Mouse (Mus musculus): ENCODE measurements around the gene Cd160. TPM values are rescaled to one million over a fixed set of nuclear protein-coding genes. Genes with fewer than 3 reads are reported as not detected.

The Cd160 gene
- polyA plus RNA-seq (2015; fragmentation: Nextera tagmentation; extraction: Ambion mirVana), result 0.08 and 0.09 TPM in 2 replicates

DNA sequence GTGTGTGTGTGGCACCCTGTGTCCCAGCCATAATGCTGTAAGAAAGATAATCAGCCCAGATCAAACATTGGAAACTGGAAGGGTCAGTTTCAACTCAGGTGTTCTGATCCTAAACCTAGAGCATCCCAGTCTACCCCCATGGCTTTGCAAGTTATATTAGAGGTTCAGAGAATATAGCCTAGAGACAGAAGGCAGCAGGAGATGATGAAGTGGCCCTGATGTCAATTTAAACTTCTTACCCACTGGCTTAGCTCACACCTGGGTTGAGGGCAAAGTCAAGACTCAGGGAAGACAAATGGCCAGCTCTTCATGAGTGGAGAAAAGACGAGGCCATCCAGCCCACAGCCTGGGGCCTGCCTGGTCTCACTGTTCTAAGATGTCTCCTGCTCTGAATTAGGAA lies at the start of gene Cd160, which contains the start of gene Pdzk1:
Cd160 (minus strand) TSS at position 368 of the 400 bp plus-strand sequence.
Pdzk1 (plus strand) TSS at position 301 of the 400 bp plus-strand sequence.

Other genes starting within 250 kb of the Cd160 start
- 31.7 and 37.7 TPM in 2 replicates for gene Polr3gl, start 235.2 kb downstream of the Cd160 start, polyA plus RNA-seq (2015; fragmentation: Nextera tagmentation; extraction: Ambion mirVana)
- gene Ankrd34a, start 232.7 kb downstream of the Cd160 start, polyA plus RNA-seq (2015; fragmentation: Nextera tagmentation; extraction: Ambion mirVana), result 1.7 and 1.9 TPM in 2 replicates
- 4.0 and 4.3 TPM in 2 replicates for gene Lix1l, start 228.2 kb downstream of the Cd160 start, polyA plus RNA-seq (2015; fragmentation: Nextera tagmentation; extraction: Ambion mirVana)
- 63.7 and 74.3 TPM in 2 replicates for gene Rbm8a, start 199.4 kb downstream of the Cd160 start, polyA plus RNA-seq (2015; fragmentation: Nextera tagmentation; extraction: Ambion mirVana)
- 40.3 and 41.8 TPM in 2 replicates for gene Pex11b, start 194.0 kb downstream of the Cd160 start, polyA plus RNA-seq (2015; fragmentation: Nextera tagmentation; extraction: Ambion mirVana)
- 0.04 and 0.06 TPM in 2 replicates for gene Gm42957, start 193.9 kb downstream of the Cd160 start, polyA plus RNA-seq (2015; fragmentation: Nextera tagmentation; extraction: Ambion mirVana)
- gene Itga10, start 183.8 kb downstream of the Cd160 start, polyA plus RNA-seq (2015; fragmentation: Nextera tagmentation; extraction: Ambion mirVana), result 0.86 and 0.88 TPM in 2 replicates
- 1.6 and 2.3 TPM in 2 replicates for gene Ankrd35, start 159.2 kb downstream of the Cd160 start, polyA plus RNA-seq (2015; fragmentation: Nextera tagmentation; extraction: Ambion mirVana)
- gene Pias3, start 133.0 kb downstream of the Cd160 start, polyA plus RNA-seq (2015; fragmentation: Nextera tagmentation; extraction: Ambion mirVana), result 21.6 and 23.0 TPM in 2 replicates
- 2.8 and 3.1 TPM in 2 replicates for gene Nudt17, start 120.8 kb downstream of the Cd160 start, polyA plus RNA-seq (2015; fragmentation: Nextera tagmentation; extraction: Ambion mirVana)
- gene Polr3c, start 101.7 kb downstream of the Cd160 start, polyA plus RNA-seq (2015; fragmentation: Nextera tagmentation; extraction: Ambion mirVana), result 20.9 TPM in 2 replicates
- gene Rnf115, start 101.7 kb downstream of the Cd160 start, polyA plus RNA-seq (2015; fragmentation: Nextera tagmentation; extraction: Ambion mirVana), result 42.0 and 48.3 TPM in 2 replicates
- gene Pdzk1, start 67 bp downstream of the Cd160 start, polyA plus RNA-seq (2015; fragmentation: Nextera tagmentation; extraction: Ambion mirVana), result not detected in 2 replicates
- gene Gja5, start 75.3 kb upstream of the Cd160 start, polyA plus RNA-seq (2015; fragmentation: Nextera tagmentation; extraction: Ambion mirVana), result 7.7 and 9.9 TPM in 2 replicates
- 23.2 and 25.5 TPM in 2 replicates for gene Gpr89, start 76.0 kb upstream of the Cd160 start, polyA plus RNA-seq (2015; fragmentation: Nextera tagmentation; extraction: Ambion mirVana)
- gene Gja8, start 96.7 kb upstream of the Cd160 start, polyA plus RNA-seq (2015; fragmentation: Nextera tagmentation; extraction: Ambion mirVana), result 0.01 TPM in 1 of 2 replicates, not detected in the other